Mouse (Mus musculus) left cerebral cortex, adult 6 months (tissue): Measurements from ENCODE around the gene Car15. TPM values are rescaled to one million over a fixed set of nuclear protein-coding genes. Genes with fewer than 3 reads are reported as not detected.

ENCODE experiments used
- long read RNA-seq, 2 experiments: library from polyadenylated mRNA; unstranded; transcript quantifications; one replicate each; pipeline ENCODE4 v2.0.0; 2019 to 2020
- polyA plus RNA-seq: library from polyadenylated mRNA; unstranded; fragments of <200 nt; fragmentation: Nextera tagmentation; gene quantifications from 2 replicates; pipeline ENCODE4 v1.2.3, GENCODE M21; 2021

Car15 gene
- 2.3 and 2.4 TPM in 2 replicates for polyA plus RNA-seq
- long read RNA-seq, experiment 1, partial matches to known transcripts, result 1 of 1 reads
- long read RNA-seq, experiment 1, other reads (novel, unspliced or antisense), result 0 of 1 reads
- long read RNA-seq, experiment 2, result 0 reads

DNA sequence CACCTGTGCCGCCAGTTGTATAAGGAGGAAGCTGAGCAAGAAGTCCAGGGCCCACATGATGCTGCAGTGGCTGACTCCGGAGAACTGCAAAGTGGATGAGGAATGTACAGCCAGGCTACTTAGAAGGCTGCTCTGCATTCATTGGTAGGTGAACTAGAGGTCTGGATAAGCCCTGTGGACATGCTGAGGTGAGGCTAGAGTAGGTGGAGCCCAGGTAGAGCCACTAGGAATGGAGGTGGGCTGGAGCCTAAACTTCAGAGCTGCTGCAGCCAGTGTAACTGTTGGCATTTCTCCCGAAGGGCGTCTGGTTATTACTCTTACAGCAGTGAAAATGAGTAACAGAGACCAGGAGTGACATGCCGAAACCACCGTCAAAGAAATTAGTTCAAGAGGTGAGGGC lies at the start of gene Car15:
Gene Car15 (minus strand): TSS at position 314 of the 400 bp plus-strand sequence.

GRCm38 (mm10) chr16:17832821-17833220 lies 5.3 kb downstream of the Car15 start, which contains the start of gene B830017H08Rik:
Gene B830017H08Rik (plus strand): TSS chr16:17833121.

DNA sequence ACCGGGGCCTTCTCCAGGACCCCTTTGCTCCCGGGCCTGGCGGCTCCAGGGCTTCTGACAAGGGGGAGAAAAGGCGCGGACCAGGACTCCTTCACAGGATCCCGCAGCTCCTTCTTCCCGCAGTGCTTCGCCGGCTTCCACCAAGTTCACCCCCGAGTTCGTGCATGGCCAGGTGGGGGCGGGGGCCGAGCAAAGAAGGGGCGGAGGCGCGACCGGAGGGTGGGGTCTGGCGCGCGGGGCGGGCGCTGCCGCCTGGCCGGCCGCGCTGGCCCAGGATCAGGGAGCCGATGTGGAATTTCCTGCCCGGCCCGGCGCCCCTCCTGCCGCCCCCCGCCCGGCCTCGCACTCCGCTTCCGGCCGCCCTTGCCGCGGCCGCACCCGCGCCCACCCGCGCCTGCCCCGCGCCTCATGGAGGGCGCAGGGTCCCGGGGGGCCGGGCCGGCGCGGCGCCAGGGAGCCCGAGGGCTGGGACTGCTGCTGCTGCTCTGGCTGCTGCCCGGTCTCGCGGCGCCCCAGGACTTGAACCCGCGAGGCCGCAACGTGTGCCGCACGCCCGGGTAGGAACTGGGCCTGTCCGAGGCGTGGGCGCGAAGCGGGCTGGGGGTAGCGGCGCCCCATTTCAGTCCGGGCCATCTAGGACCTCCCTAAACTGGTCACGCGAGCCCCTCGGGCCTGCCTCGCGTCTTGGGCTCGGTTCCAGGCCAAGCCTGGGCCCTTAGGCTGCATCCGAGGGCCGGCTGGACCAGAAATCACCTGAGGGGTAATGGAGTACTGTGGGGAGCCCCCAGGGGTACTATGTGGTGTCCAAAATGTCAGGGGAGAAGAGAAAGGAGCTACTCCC lies 41.0 kb downstream of the Car15 start, which contains the start of gene Scarf2:
Gene Scarf2 (plus strand): TSS at position 312 of the 841 bp plus-strand sequence.

Other genes with a start within 250 kb of the Car15 start
- gene Smpd4, start 219.0 kb downstream of the Car15 start, polyA plus RNA-seq, result 9.7 and 13.4 TPM in 2 replicates
- gene Ccdc74a, start 191.9 kb downstream of the Car15 start, polyA plus RNA-seq, result 9.0 and 30.9 TPM in 2 replicates
- gene Med15, start 105.5 kb downstream of the Car15 start, polyA plus RNA-seq, result 38.4 and 54.4 TPM in 2 replicates
- 75.3 and 87.1 TPM in 2 replicates for gene Klhl22, start 78.7 kb downstream of the Car15 start, polyA plus RNA-seq
- 0.36 and 1.6 TPM in 2 replicates for gene Scarf2, start 41.1 kb downstream of the Car15 start, polyA plus RNA-seq
- gene B830017H08Rik, start 5.2 kb downstream of the Car15 start, polyA plus RNA-seq, result 0.82 and 5.6 TPM in 2 replicates
- gene Gm20518, start 53.3 kb upstream of the Car15 start, polyA plus RNA-seq, result 0.16 and 0.21 TPM in 2 replicates
- gene Tssk1, start 55.9 kb upstream of the Car15 start, polyA plus RNA-seq, result not detected in 2 replicates
- gene Dgcr2, start 60.2 kb upstream of the Car15 start, polyA plus RNA-seq, result 64.2 and 70.9 TPM in 2 replicates
- not detected in 2 replicates for gene Tssk2, start 60.3 kb upstream of the Car15 start, polyA plus RNA-seq
- 16.3 and 17.7 TPM in 2 replicates for gene Ess2, start 73.0 kb upstream of the Car15 start, polyA plus RNA-seq
- gene Gsc2, start 76.7 kb upstream of the Car15 start, polyA plus RNA-seq, result 0.19 TPM in 1 of 2 replicates, not detected in the other
- gene Slc25a1, start 89.9 kb upstream of the Car15 start, polyA plus RNA-seq, result 57.7 and 68.3 TPM in 2 replicates
- not detected in 2 replicates for gene Vpreb2, start 142.1 kb upstream of the Car15 start, polyA plus RNA-seq
- gene Dgcr6, start 214.5 kb upstream of the Car15 start, polyA plus RNA-seq, result 155 and 169 TPM in 2 replicates